Mouse (Mus musculus) forebrain, embryonic 15.5 days (tissue): Measurements from ENCODE around the gene Depdc1b. TPM values are rescaled to one million over a fixed set of nuclear protein-coding genes. Genes with fewer than 3 reads are reported as not detected.

Experiments
- ATAC-seq: fragments of 200-750 bp; cut with Nextera tagmentation; replicated peaks from 2 replicates; pipeline ENCODE4 v1.8.0; 2017; ENCODE audit warnings: mild to moderate bottlenecking, moderate TSS enrichment, moderate library complexity
- H3K27ac ChIP-seq: fragments of 300-500 bp; sonication (generic); replicated peaks from 2 replicates; pipeline ENCODE4 v1.5.1; 2015; ENCODE audit warnings: mild to moderate bottlenecking, inconsistent platforms
- H3K27me3 ChIP-seq: fragments of 300-500 bp; sonication (generic); 2 replicates; pipeline ENCODE4 v1.6.1; 2015; ENCODE audit warnings: inconsistent platforms
- H3K36me3 ChIP-seq: fragments of 300-500 bp; sonication (generic); 2 replicates; pipeline ENCODE4 v1.6.1; 2015; ENCODE audit warnings: mild to moderate bottlenecking, inconsistent platforms
- H3K4me1 ChIP-seq: fragments of 300-500 bp; sonication (generic); 2 replicates; pipeline ENCODE4 v1.6.1; 2015; ENCODE audit warnings: inconsistent platforms
- H3K4me2 ChIP-seq: fragments of 300-500 bp; sonication (generic); replicated peaks from 2 replicates; pipeline ENCODE4 v1.6.1; 2015; ENCODE audit warnings: mild to moderate bottlenecking, inconsistent platforms
- H3K4me3 ChIP-seq: fragments of 300-500 bp; sonication (generic); 2 replicates; pipeline ENCODE4 v1.5.1; 2015; ENCODE audit warnings: mild to moderate bottlenecking, inconsistent platforms
- H3K9ac ChIP-seq: fragments of 300-500 bp; sonication (generic); replicated peaks from 2 replicates; pipeline ENCODE4 v1.6.1; 2015; ENCODE audit warnings: mild to moderate bottlenecking, inconsistent platforms
- H3K9me3 ChIP-seq: fragments of 300-500 bp; sonication (generic); 2 replicates; pipeline ENCODE4 v1.6.1; 2016; ENCODE audit warnings: inconsistent platforms
- WGBS: fragments of 180-500 bp; shearing (Covaris S2); methylation state at CpG from one replicate; pipeline ENCODE4 v1.1.7; 2015; ENCODE audit warnings: mixed read lengths; 5-methylcytosine and 5-hydroxymethylcytosine counted together
- polyA plus RNA-seq: library from polyadenylated mRNA; unstranded; fragments of >200 nt; fragmentation: Nextera tagmentation; extraction: Ambion mirVana; gene quantifications from 2 replicates; pipeline ENCODE4 v1.2.1, GENCODE M21; 2015

Depdc1b gene
- polyA plus RNA-seq: 7.8 and 8.0 TPM in 2 replicates

DNA sequence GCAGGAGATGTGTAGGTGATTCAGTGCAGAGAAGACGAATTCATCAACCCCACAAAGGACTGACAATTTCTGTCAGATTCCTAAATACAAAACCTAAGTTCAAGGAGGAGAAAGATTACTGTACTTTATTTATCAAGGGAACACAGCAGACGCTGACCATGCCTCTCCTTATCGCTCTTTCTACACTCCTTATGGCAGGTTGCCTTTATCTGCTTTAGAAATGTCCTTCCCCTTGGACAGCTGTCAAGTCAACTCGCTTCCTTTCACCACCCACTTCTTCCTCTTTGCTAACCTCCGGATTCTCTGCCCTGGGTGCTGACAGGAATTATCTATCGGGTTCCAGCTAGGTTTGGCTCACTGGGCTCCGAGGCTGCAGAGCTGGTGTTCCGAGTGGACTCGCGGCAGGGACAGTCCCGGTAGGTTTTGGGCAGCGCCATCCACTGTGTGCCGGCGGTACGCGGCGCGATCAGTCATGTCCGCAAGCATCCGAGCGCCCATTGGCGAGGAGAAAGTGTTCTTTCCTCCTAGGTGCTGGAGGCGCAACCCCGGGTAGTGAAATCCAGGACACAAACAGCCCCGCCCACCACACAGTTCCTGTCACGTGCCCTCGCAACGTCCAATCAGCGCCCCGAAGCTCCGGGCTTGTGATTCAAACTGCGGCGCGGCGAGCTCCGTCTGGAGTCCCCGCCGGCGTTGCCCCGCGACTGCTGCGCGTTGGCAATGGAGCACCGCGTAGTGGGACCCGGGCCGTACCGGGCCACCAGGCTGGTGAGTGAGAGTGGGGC is at the start of gene Depdc1b:
Gene Depdc1b (plus strand): TSS at position 631 of the 785 bp plus-strand sequence.
- Histone ChIP-seq H3K9me3 (no peaks in the 10 kb centered on the region), H3K36me3 (no peaks in the 10 kb centered on the region), H3K9ac (peak within 1 kb of the TSS; percentile 74), H3K27me3 (no peaks in the 10 kb centered on the region), H3K27ac (0 out of 2 replicates have a peak within 1 kb of the TSS, but pooled peaks have one; percentile 31), H3K4me1 (peaks cover 14% of the 10 kb centered on the region), H3K4me3 (peak within 1 kb of the TSS; percentile 64), H3K4me2 (peak within 1 kb of the TSS; percentile 92)
- WGBS: 1% methylated on average over 48 of the region's 48 CpGs
- ATAC-seq: peak; percentile 99

DNA sequence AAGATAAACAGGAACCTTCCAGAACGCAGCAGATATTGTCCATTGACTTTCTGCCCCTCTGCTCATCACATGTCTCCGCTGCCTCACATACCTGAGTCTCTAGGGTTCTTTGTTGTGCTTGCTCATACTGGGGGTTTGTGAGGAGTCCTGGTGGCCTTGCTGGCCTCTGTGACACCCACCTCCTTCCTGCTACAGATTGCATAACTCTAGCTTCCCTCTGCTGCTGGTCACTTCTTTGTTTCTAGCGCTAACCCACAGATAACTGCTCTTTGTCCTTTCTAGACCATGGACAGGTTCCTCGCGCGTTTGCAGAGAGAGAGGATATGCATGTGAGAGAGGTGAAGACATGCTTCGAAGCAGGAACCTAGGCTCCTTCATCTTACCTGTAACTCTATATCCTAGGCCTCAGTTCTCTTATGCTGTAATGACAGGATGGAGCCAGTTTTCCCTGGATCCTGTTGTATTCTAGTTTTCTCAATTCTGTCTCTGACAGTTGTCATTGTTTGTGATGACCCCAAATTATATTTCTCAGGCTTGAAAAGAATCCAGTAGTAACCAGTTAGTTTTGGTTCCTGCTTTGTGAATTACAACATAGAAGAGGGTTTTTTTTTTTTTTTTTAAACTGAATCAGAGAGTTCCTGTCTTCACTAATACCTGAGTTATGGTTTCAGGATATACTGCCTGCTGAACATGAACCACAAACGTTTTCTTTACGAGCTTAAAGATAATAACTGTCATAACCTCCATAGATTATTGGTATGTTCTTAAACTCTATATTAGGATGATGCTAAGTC is 48.1 kb upstream of the Depdc1b start:
- Histone ChIP-seq H3K27ac (no peak overlapping the region), H3K4me3 (no peak overlapping the region), H3K4me1 (no peaks in the 10 kb centered on the region; the same call in 1 of the 2 replicates), H3K9me3 (no peaks in the 10 kb centered on the region), H3K4me2 (no peak overlapping the region), H3K9ac (no peak overlapping the region), H3K36me3 (no peaks in the 10 kb centered on the region), H3K27me3 (no peaks in the 10 kb centered on the region)
- WGBS: 86% methylated on average over 9 of the region's 9 CpGs
- ATAC-seq: no peak

DNA sequence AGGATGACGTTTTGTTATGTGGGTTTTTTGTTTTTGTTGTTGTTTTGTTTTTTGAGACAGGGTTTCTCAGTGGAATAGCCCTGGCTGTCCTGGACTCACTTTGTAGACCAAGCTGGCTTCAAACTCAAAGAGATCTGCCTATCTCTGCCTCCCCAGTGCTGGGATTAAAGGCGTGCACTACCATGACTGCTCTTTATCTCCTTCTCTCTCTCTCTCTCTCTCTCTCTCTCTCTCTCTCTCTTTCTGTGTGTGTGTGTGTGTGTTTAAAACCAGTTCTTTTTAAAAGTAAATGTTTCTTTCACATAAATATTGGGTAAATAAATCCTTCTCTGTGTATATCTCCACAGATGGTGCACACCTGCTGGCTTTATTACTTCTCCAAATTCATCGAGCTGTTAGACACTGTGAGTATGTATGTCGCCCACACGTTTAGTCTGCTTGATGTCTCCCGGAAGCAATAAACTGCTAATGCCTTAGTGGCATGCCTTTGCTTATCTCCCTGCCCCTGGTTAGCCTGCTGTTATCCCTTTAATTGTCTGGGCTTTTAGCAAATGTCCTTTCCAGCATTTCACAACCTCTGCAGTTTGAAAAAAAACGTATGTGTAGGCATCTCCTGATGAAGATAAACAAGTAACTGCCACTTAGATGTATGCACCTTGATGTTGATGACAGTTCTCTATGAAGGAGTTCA is 44.5 kb upstream of the Depdc1b start:
- 73% methylated on average over 7 of the region's 7 CpGs for WGBS

DNA sequence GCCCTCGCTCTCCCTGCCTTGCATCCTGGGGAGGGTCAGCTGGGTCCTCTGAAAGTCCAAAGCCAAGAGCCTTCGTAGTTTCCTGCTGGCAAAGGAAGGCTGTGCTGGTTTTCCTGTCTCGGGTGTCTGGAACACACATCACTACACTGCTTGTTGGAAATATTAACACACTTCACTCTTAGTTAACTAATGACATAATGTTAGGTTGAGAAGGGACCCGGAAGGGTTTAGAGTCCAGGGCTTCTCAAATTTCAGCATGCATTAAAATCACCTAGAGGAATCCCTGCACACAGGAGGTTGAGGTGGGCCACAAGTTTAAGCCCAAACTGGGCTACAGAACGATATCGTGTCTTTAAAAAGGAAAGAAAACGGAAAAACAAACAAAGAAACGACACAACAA is 43.8 kb upstream of the Depdc1b start:
- 85% methylated on average over 8 of the region's 8 CpGs for WGBS
- H3K9me3 ChIP-seq: no peaks in the 10 kb centered on the region
- ATAC-seq: no peak
- no peak overlapping the region for H3K9ac ChIP-seq
- H3K4me1 ChIP-seq: no peaks in the 10 kb centered on the region; the same call in 1 of the 2 replicates
- no peak overlapping the region for H3K4me3 ChIP-seq
- no peaks in the 10 kb centered on the region for H3K27me3 ChIP-seq
- H3K27ac ChIP-seq: no peak overlapping the region
- no peak overlapping the region for H3K4me2 ChIP-seq
- no peaks in the 10 kb centered on the region for H3K36me3 ChIP-seq

More for the DNA sequence above, 44.5 kb upstream of the Depdc1b start:
- H3K9ac ChIP-seq: no peak overlapping the region
- H3K27me3 ChIP-seq: no peaks in the 10 kb centered on the region
- H3K36me3 ChIP-seq: no peaks in the 10 kb centered on the region
- no peaks in the 10 kb centered on the region; the same call in 1 of the 2 replicates for H3K4me1 ChIP-seq
- no peak for ATAC-seq
- H3K4me2 ChIP-seq: no peak overlapping the region
- no peak overlapping the region for H3K4me3 ChIP-seq
- H3K27ac ChIP-seq: no peak overlapping the region
- no peaks in the 10 kb centered on the region for H3K9me3 ChIP-seq

DNA sequence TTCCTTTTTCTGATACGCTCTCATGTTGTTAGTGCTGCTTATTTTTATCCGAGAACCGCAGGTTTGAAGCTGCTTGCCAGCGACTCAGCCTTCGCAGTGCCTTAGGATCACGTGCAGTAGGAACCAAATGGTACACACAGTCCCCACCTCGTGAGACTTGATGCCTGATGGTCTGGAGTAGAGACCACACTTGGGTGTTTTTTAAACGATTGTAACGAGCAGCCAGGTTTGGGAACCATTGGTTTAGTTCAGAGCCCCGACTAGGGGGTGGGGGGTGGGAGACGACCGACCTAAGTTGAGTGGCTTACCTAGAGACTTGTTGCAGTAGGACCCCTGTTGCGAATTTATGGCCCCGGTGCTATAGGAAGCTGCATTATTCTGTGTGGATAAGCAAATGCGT is 43.1 kb upstream of the Depdc1b start:
- no peaks in the 10 kb centered on the region for H3K27me3 ChIP-seq
- no peak overlapping the region for H3K27ac ChIP-seq
- no peaks in the 10 kb centered on the region; the same call in 1 of the 2 replicates for H3K4me1 ChIP-seq
- H3K9me3 ChIP-seq: no peaks in the 10 kb centered on the region
- H3K4me3 ChIP-seq: no peak overlapping the region
- no peak overlapping the region for H3K4me2 ChIP-seq
- no peaks in the 10 kb centered on the region for H3K36me3 ChIP-seq
- 54% methylated on average over 15 of the region's 15 CpGs for WGBS
- 0 out of 2 replicates have a peak, but pooled peaks have one; percentile 32 for ATAC-seq
- no peak overlapping the region for H3K9ac ChIP-seq

DNA sequence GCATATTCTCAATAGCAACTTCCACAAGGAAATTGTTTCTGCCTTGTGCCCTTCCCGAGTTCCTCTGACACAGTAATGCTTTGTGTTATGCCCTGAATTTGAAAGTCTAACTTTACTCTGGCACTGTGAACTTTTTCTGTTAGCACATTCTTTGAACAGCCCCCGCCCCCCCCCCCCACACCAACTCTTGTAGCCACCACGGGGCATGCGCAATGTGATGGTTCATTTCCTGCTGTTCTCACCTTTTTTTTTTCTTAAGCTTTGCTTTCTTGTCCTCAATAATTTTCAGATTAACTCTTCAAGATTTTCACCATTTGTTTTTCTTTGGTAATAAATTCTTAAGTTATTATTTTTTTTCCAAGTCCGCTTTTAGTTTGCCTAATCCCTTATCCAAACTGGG is 42.7 kb upstream of the Depdc1b start:
- Histone ChIP-seq H3K36me3 (no peaks in the 10 kb centered on the region), H3K27me3 (no peaks in the 10 kb centered on the region), H3K9me3 (no peaks in the 10 kb centered on the region), H3K4me1 (no peaks in the 10 kb centered on the region; the same call in 1 of the 2 replicates), H3K4me3 (no peak overlapping the region), H3K9ac (no peak overlapping the region), H3K4me2 (no peak overlapping the region), H3K27ac (no peak overlapping the region)
- WGBS: 49% methylated on average over 5 of the region's 5 CpGs
- ATAC-seq: no peak

DNA sequence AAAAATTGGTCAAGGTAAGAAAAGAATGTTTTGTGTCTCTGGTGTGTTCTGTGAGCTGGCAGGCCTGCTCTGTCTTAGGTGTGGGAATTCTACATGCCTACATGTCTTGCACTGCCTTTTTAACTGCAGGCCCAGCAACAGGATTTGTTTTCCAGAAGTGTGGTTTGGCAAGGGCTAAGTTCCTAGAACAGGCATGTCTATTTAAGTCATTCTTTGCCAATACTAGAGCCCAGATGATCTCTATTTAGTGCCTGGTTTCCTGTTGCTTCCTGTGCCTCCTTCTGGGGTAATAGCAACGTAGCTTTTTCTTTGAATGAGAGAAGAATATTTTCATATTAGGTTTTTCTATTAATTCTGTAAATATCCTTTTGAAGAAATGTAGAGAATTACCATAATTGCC is 39.6 kb upstream of the Depdc1b start:
- Histone ChIP-seq H3K4me3 (no peak overlapping the region), H3K27me3 (no peaks in the 10 kb centered on the region), H3K4me2 (no peak overlapping the region), H3K9ac (no peak overlapping the region), H3K4me1 (no peaks in the 10 kb centered on the region), H3K36me3 (no peaks in the 10 kb centered on the region), H3K27ac (no peak overlapping the region), H3K9me3 (no peaks in the 10 kb centered on the region)
- WGBS: 67% methylated on average over 1 of the region's 1 CpGs
- no peak for ATAC-seq

DNA sequence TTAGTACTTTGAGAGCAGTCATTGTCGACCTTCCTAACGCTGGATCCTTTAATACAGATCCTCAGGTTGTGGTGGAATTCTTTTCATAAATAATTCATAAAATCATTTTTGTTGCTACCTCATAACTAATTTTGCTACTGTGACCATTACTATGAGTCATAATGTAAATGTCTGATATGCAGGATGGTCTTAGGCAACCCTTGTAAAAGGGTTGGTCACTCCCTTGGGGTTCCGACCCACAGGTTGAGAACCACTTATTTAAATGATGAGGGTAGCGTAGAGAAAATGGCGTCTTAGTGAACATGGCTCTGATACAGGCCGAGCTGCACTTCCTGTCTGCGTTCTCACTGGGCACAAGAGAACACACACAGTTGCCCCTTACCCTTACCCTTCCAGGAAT is 38.8 kb upstream of the Depdc1b start:
- Histone ChIP-seq H3K9me3 (no peaks in the 10 kb centered on the region), H3K4me2 (no peak overlapping the region), H3K36me3 (no peaks in the 10 kb centered on the region), H3K4me1 (no peaks in the 10 kb centered on the region), H3K27ac (no peak overlapping the region), H3K27me3 (no peaks in the 10 kb centered on the region), H3K9ac (no peak overlapping the region), H3K4me3 (no peak overlapping the region)
- WGBS: 76% methylated on average over 7 of the region's 7 CpGs
- ATAC-seq: no peak

DNA sequence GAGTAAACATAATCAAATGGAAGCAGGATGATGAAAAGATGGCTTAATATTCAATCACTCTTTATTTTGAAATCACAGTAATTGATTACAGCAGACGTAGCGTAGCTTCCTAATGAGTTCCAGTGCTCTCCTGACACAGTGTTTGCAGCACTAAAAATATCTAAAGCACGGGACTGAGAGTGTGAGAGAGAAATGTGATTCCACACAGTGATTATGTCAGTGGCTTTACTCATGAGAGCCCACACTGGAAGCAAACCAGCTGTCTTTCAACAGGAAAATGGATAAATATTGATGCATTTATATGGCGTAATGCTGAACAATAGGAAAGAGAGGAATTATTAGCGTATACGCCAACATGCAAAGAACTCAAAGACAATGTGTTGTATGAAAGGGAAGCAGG is 37.5 kb upstream of the Depdc1b start:
- no peak overlapping the region for H3K4me2 ChIP-seq
- H3K9me3 ChIP-seq: no peaks in the 10 kb centered on the region
- no peaks in the 10 kb centered on the region for H3K27me3 ChIP-seq
- H3K9ac ChIP-seq: no peak overlapping the region
- no peaks in the 10 kb centered on the region for H3K4me1 ChIP-seq
- no peak overlapping the region for H3K4me3 ChIP-seq
- ATAC-seq: no peak
- no peak overlapping the region for H3K27ac ChIP-seq
- WGBS: 53% methylated on average over 6 of the region's 6 CpGs
- H3K36me3 ChIP-seq: no peaks in the 10 kb centered on the region

DNA sequence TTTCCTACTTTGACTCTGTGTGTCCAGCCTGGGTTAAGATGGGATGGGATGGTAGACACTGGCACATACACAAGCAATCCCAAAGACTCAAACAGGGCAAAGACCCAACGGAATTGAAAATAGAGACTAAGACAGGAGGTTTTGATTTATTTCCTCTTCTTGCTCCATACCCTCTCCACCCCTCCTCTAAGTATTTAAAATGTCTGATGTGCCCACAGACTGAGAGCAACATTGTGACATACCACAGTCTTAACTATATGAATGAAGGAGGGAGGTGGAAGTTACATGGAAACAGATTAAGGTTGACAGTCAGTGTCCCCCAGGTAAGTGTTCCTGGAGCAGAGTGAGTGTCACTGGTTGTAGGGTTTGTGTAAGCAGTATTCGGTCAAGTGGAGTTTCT is 31.8 kb upstream of the Depdc1b start:
- Histone ChIP-seq H3K27ac (no peak overlapping the region), H3K27me3 (no peaks in the 10 kb centered on the region), H3K4me3 (no peak overlapping the region), H3K4me1 (no peaks in the 10 kb centered on the region), H3K9me3 (no peaks in the 10 kb centered on the region), H3K9ac (no peak overlapping the region), H3K36me3 (no peaks in the 10 kb centered on the region), H3K4me2 (no peak overlapping the region)
- 98% methylated on average over 2 of the region's 2 CpGs for WGBS
- ATAC-seq: no peak

DNA sequence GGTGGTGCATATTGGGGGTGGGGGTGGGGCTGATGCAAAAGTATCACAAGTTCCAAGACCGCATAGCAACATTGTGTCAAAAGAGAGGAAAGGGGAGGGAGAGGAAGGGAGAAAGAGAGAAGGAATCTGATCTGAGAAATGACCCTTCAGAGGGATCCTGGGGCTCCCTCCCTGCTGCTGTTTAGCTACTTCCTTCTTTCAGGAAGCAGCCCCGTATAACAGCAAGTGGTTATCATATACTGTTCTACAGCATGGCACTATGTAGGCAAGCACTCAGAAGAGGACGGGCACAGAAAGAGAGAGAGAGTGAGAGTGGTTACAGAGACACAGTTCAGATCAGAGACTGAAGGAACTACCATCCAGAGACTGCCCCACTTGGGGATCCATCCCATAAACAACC is 28.2 kb upstream of the Depdc1b start:
- Histone ChIP-seq H3K9me3 (no peaks in the 10 kb centered on the region), H3K36me3 (no peaks in the 10 kb centered on the region), H3K4me1 (no peaks in the 10 kb centered on the region), H3K27me3 (no peaks in the 10 kb centered on the region), H3K9ac (no peak overlapping the region), H3K27ac (no peak overlapping the region), H3K4me3 (no peak overlapping the region), H3K4me2 (no peak overlapping the region)
- 70% methylated on average over 3 of the region's 3 CpGs for WGBS
- ATAC-seq: no peak

DNA sequence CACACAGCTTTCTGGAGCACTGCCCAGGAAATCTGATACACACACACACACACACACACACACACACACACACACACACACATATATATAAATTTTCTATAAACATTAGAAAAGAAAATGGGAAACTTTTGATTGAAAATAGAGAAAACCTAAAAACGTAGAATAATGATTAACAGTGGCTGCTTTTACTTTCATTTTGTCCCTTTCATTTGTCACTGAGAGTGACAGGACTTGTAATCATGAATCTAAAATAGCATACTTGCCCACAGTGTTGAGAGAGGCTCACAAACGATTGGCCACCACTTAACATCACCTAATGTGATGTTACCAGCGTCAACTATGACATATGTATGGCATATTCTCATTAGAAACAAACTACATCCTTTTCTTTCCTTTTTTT is 26.7 kb upstream of the Depdc1b start:
- Histone ChIP-seq H3K4me1 (no peaks in the 10 kb centered on the region), H3K9ac (no peak overlapping the region), H3K27me3 (no peaks in the 10 kb centered on the region), H3K4me3 (no peak overlapping the region), H3K36me3 (no peaks in the 10 kb centered on the region), H3K27ac (no peak overlapping the region), H3K9me3 (no peaks in the 10 kb centered on the region), H3K4me2 (no peak overlapping the region)
- 79% methylated on average over 3 of the region's 3 CpGs for WGBS
- no peak for ATAC-seq
